Mouse (Mus musculus) MEL (cell line): ENCODE measurements at regions not wholly inside any gene's neighbourhood (a gene's known extent, or its start where the extent isn't known, plus 50 kb on each side); places are given as distances from the start of the nearest gene placed in this dataset.

Experiments
- DNase-seq: peaks from one replicate; pipeline ENCODE4 v3.0.0; 2011; ENCODE audit warnings: low read depth, low spot score
- H3K27ac ChIP-seq: 2 replicates; pipeline ENCODE4 v1.5.1; 2012; ENCODE audit warnings: low read depth, mild to moderate bottlenecking, control low read depth, low read length, moderate library complexity; ENCODE audit not compliant: control insufficient read depth
- H3K27me3 ChIP-seq, 2 experiments: fragments of 150-350 bp in 1 of 2; sonication (generic) in 1 of 2; 2 replicates each; pipeline ENCODE4 v1.6.1; 2012; ENCODE audit warnings: low read length in 2 of 2, mild to moderate bottlenecking in 2 of 2, improper control_type of control experiment in 1 of 2, moderate library complexity in 1 of 2; ENCODE audit not compliant: insufficient read depth in 2 of 2, control insufficient read depth in 1 of 2
- H3K36me3 ChIP-seq, 2 experiments: 2 replicates each; pipeline ENCODE4 v1.6.1; 2012 to 2014; ENCODE audit warnings: low read length in 2 of 2, improper control_type of control experiment in 1 of 2, inconsistent platforms in 1 of 2, mild to moderate bottlenecking in 1 of 2; ENCODE audit not compliant: insufficient read depth in 2 of 2, control insufficient read depth in 1 of 2
- H3K4me1 ChIP-seq, 2 experiments: fragments of 150-350 bp in 1 of 2; sonication (generic) in 1 of 2; 2 replicates each; pipeline ENCODE4 v1.6.1; 2012; ENCODE audit warnings: low read length in 2 of 2, improper control_type of control experiment in 1 of 2, mild to moderate bottlenecking in 1 of 2; ENCODE audit not compliant: insufficient read depth in 2 of 2, control insufficient read depth in 1 of 2
- H3K4me3 ChIP-seq, 2 experiments: fragments of 150-350 bp in 1 of 2; sonication (generic) in 1 of 2; 2 replicates each; pipeline ENCODE4 v1.5.1; 2012; ENCODE audit warnings: low read depth in 2 of 2, low read length in 2 of 2, mild to moderate bottlenecking in 2 of 2, moderate library complexity in 2 of 2, control low read depth in 1 of 2, improper control_type of control experiment in 1 of 2; ENCODE audit not compliant: control insufficient read depth in 1 of 2, insufficient read depth in 1 of 2
- H3K79me2 ChIP-seq: 2 replicates; pipeline ENCODE4 v1.6.1; 2012; ENCODE audit warnings: mild to moderate bottlenecking, low read length, moderate library complexity; ENCODE audit not compliant: control insufficient read depth, poor library complexity, insufficient read depth
- H3K9ac ChIP-seq: 2 replicates; pipeline ENCODE4 v1.6.1; 2012; ENCODE audit warnings: low read depth, mild to moderate bottlenecking, control low read depth, low read length, moderate library complexity; ENCODE audit not compliant: control insufficient read depth, poor library complexity, severe bottlenecking
- H3K9me3 ChIP-seq: fragments of 150-350 bp; sonication (generic); replicated peaks from 2 replicates; pipeline ENCODE4 v1.6.1; 2012; ENCODE audit warnings: mild to moderate bottlenecking, low read length, improper control_type of control experiment, moderate library complexity; ENCODE audit not compliant: insufficient read depth
- BHLHE40 ChIP-seq: IDR thresholded peaks from 2 replicates; pipeline ENCODE4 v1.6.1; 2012; ENCODE audit warnings: low read depth, mild to moderate bottlenecking, inconsistent platforms, low read length, improper control_type of control experiment, borderline replicate concordance
- CHD1 ChIP-seq: IDR thresholded peaks from 2 replicates; pipeline ENCODE4 v1.6.1; 2012; ENCODE audit warnings: low read depth, mild to moderate bottlenecking, inconsistent platforms, low read length, improper control_type of control experiment
- CHD2 ChIP-seq: IDR thresholded peaks from 2 replicates; pipeline ENCODE4 v1.6.1; 2011; ENCODE audit warnings: low read length, improper control_type of control experiment
- EP300 ChIP-seq, 2 experiments: IDR thresholded peaks; 2 replicates each; pipeline ENCODE4 v1.6.1; 2011; ENCODE audit warnings: improper control_type of control experiment in 2 of 2, low read length in 2 of 2, low read depth in 1 of 2, mild to moderate bottlenecking in 1 of 2
- ETS1 ChIP-seq: IDR thresholded peaks from 2 replicates; pipeline ENCODE4 v1.6.1; 2012; ENCODE audit warnings: low read depth, mild to moderate bottlenecking, inconsistent platforms, low read length, improper control_type of control experiment, moderate library complexity
- GABPA ChIP-seq: IDR thresholded peaks from 2 replicates; pipeline ENCODE4 v1.6.1; 2012; ENCODE audit warnings: low read depth, mild to moderate bottlenecking, inconsistent platforms, low read length, improper control_type of control experiment, moderate library complexity
- GATA1 ChIP-seq: IDR thresholded peaks from 2 replicates; pipeline ENCODE4 v1.6.1; 2011; ENCODE audit warnings: low read depth, low read length, improper control_type of control experiment
- HCFC1 ChIP-seq: IDR thresholded peaks from 2 replicates; pipeline ENCODE4 v1.6.1; 2012; ENCODE audit warnings: low read depth, mild to moderate bottlenecking, inconsistent platforms, low read length, improper control_type of control experiment, moderate library complexity
- JUND ChIP-seq: IDR thresholded peaks from 2 replicates; pipeline ENCODE4 v1.6.1; 2011; ENCODE audit warnings: low read depth, mild to moderate bottlenecking, improper control_type of control experiment, low read length
- MAFK ChIP-seq: IDR thresholded peaks from 2 replicates; pipeline ENCODE4 v1.6.1; 2011; ENCODE audit warnings: low read depth, mild to moderate bottlenecking, low read length, improper control_type of control experiment, borderline replicate concordance
- MAX ChIP-seq: IDR thresholded peaks from 2 replicates; pipeline ENCODE4 v1.6.1; 2011; ENCODE audit warnings: low read length, improper control_type of control experiment
- MAZ ChIP-seq: IDR thresholded peaks from 2 replicates; pipeline ENCODE4 v1.6.1; 2012; ENCODE audit warnings: low read depth, mild to moderate bottlenecking, inconsistent platforms, low read length, improper control_type of control experiment
- MEF2A ChIP-seq: IDR thresholded peaks from 2 replicates; pipeline ENCODE4 v1.6.1; 2014; ENCODE audit warnings: low read depth, mild to moderate bottlenecking, inconsistent platforms, low read length, improper control_type of control experiment; ENCODE audit not compliant: poor library complexity, insufficient replicate concordance, severe bottlenecking; ENCODE audit errors: extremely low read depth
- NELFE ChIP-seq: IDR thresholded peaks from 2 replicates; pipeline ENCODE4 v1.6.1; 2011; ENCODE audit warnings: low read depth, low read length, improper control_type of control experiment
- NRF1 ChIP-seq: IDR thresholded peaks from 2 replicates; pipeline ENCODE4 v1.6.1; 2014; ENCODE audit warnings: low read depth, mild to moderate bottlenecking, inconsistent platforms, low read length, improper control_type of control experiment, moderate library complexity; ENCODE audit not compliant: poor library complexity, insufficient read depth, severe bottlenecking
- POLR2A ChIP-seq, 2 experiments: IDR thresholded peaks; 2 replicates each; pipeline ENCODE4 v1.6.1; 2011 to 2012; ENCODE audit warnings: low read length in 2 of 2, mild to moderate bottlenecking in 2 of 2, control low read depth in 1 of 2, improper control_type of control experiment in 1 of 2, low read depth in 1 of 2, moderate library complexity in 1 of 2; ENCODE audit not compliant: control insufficient read depth in 1 of 2, insufficient read depth in 1 of 2, poor library complexity in 1 of 2
- POLR2AphosphoS2 ChIP-seq: IDR thresholded peaks from 2 replicates; pipeline ENCODE4 v1.6.1; 2011; ENCODE audit warnings: low read length, improper control_type of control experiment
- POLR2AphosphoS5 ChIP-seq: IDR thresholded peaks from 2 replicates; pipeline ENCODE4 v1.6.1; 2012; ENCODE audit warnings: low read depth, borderline replicate concordance, mild to moderate bottlenecking, inconsistent platforms, low read length, moderate library complexity, mixed read lengths
- RAD21 ChIP-seq: IDR thresholded peaks from 2 replicates; pipeline ENCODE4 v1.6.1; 2011; ENCODE audit warnings: mild to moderate bottlenecking, low read depth, low read length, improper control_type of control experiment
- TAL1 ChIP-seq: IDR thresholded peaks from 2 replicates; pipeline ENCODE4 v1.6.1; 2012; ENCODE audit warnings: mild to moderate bottlenecking, inconsistent platforms, low read length, moderate library complexity, mixed read lengths
- TBP ChIP-seq: IDR thresholded peaks from 2 replicates; pipeline ENCODE4 v1.8.0; 2011; ENCODE audit warnings: low read depth, low read length, improper control_type of control experiment
- TCF12 ChIP-seq: IDR thresholded peaks from 2 replicates; pipeline ENCODE4 v1.6.1; 2014; ENCODE audit warnings: low read depth, mild to moderate bottlenecking, inconsistent platforms, low read length, improper control_type of control experiment, moderate library complexity
- USF1 ChIP-seq: IDR thresholded peaks from 2 replicates; pipeline ENCODE4 v1.6.1; 2014; ENCODE audit warnings: low read depth, mild to moderate bottlenecking, inconsistent platforms, low read length, improper control_type of control experiment, moderate library complexity
- USF2 ChIP-seq, 2 experiments: IDR thresholded peaks; 2 replicates each; pipeline ENCODE4 v1.6.1; 2011 to 2012; ENCODE audit warnings: improper control_type of control experiment in 2 of 2, low read length in 2 of 2, borderline replicate concordance in 1 of 2, inconsistent platforms in 1 of 2, low read depth in 1 of 2, mild to moderate bottlenecking in 1 of 2; ENCODE audit not compliant: insufficient read depth in 1 of 2
- ZC3H11A ChIP-seq: IDR thresholded peaks from 2 replicates; pipeline ENCODE4 v1.6.1; 2012; ENCODE audit warnings: low read depth, mild to moderate bottlenecking, inconsistent platforms, low read length, improper control_type of control experiment
- ZKSCAN1 ChIP-seq: IDR thresholded peaks from 2 replicates; pipeline ENCODE4 v1.6.1; 2012; ENCODE audit warnings: low read depth, mild to moderate bottlenecking, inconsistent platforms, low read length, improper control_type of control experiment, moderate library complexity
- ZMIZ1 ChIP-seq: IDR thresholded peaks from 2 replicates; pipeline ENCODE4 v1.6.1; 2012; ENCODE audit warnings: low read depth, mild to moderate bottlenecking, inconsistent platforms, low read length, improper control_type of control experiment, moderate library complexity
- ZNF384 ChIP-seq: IDR thresholded peaks from 2 replicates; pipeline ENCODE4 v1.6.1; 2012; ENCODE audit warnings: low read depth, mild to moderate bottlenecking, inconsistent platforms, low read length, improper control_type of control experiment

DNA sequence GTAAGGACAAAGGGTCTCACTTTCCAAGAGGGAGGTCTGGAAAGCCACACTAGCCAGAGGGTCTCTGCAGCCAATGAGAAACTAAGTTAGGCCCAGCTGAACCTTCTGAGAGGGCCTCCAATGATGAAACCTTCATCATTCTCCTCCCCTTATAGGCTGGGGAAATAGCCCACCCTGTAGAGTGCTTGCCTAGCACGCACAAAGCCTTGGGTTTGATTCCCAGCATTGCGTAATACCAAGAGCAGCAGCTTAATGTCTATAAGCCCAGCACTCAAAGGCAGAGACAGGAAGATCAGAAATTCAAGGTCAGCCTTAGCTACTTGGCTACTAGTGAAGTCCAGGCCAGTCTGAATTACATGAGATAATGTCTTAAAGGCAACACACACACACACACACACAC is 63.8 kb downstream of the Vcpkmt start:
- H3K79me2 ChIP-seq: no peaks in the 10 kb centered on the region
- H3K4me3 ChIP-seq: no peak overlapping the region
- no peak overlapping the region for H3K9ac ChIP-seq
- no peaks in the 10 kb centered on the region; a peak in 1 of 4 replicates for H3K27me3 ChIP-seq
- no peak for TF ChIP-seq ETS1
- TF ChIP-seq TAL1: no peak
- no peak for TF ChIP-seq ZNF384
- TF ChIP-seq CHD2: no peak
- no peak for TF ChIP-seq USF1
- TF ChIP-seq NELFE: no peak
- TF ChIP-seq RAD21: no peak
- TF ChIP-seq CHD1: no peak
- TF ChIP-seq EP300 (IDR thresholded peaks at IDR 0.05; ENCODE audit: low read depth in 1 of 2, low read length in 2 of 2): no peak
- no peak for TF ChIP-seq GATA1
- TF ChIP-seq TBP: no peak
- no peak overlapping the region for H3K27ac ChIP-seq
- DNase-seq: no peak
- H3K36me3 ChIP-seq: peaks cover 0 to 9% of the 10 kb centered on the region in 2 experiments; a peak in 2 of 4 replicates
- H3K9me3 ChIP-seq: no peaks in the 10 kb centered on the region
- H3K4me1 ChIP-seq: peaks cover 5 to 18% of the 10 kb centered on the region in 2 experiments; a peak in 3 of 4 replicates

DNA sequence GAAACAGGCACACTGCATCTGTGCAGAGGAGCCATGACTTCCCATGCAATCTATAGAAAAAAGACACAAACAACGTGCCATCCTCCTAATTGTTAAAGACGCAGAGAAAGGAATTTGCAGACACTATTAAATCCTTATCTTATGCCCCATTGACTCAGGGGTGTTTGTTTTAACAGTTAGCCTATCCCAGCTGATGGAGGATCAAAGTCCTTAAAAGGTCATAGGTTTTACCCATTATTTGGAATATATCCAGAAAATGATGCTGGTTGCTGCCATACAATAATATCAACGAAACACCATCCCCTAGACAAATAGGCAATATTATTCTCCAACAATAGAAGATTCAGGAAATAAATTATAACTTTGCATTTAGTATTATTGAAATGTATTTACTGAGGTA is 65.2 kb downstream of the Vcpkmt start:
- TF ChIP-seq POLR2AphosphoS2 (no peak), NRF1 (no peak), MAX (no peak), USF1 (no peak), GABPA (no peak), ZMIZ1 (no peak), POLR2AphosphoS5 (no peak), MEF2A (no peak), ZC3H11A (no peak), MAZ (no peak), HCFC1 (no peak), POLR2A (IDR thresholded peaks at IDR 0.05; ENCODE audit: control insufficient read depth in 1 of 2, insufficient read depth in 1 of 2, low read depth in 1 of 2, low read length in 2 of 2, poor library complexity in 1 of 2) (no peak), TBP (no peak), USF2 (IDR thresholded peaks at IDR 0.05; ENCODE audit: borderline replicate concordance in 1 of 2, insufficient read depth in 1 of 2, low read depth in 1 of 2, low read length in 2 of 2) (no peak), JUND (no peak), MAFK (no peak), TCF12 (no peak), BHLHE40 (no peak), ZKSCAN1 (no peak), GATA1 (no peak)
- no peaks in the 10 kb centered on the region for H3K9me3 ChIP-seq
- H3K27me3 ChIP-seq: no peaks in the 10 kb centered on the region; a peak in 1 of 4 replicates
- H3K4me3 ChIP-seq: no peak overlapping the region
- peaks cover 9 to 21% of the 10 kb centered on the region in 2 experiments; a peak in 3 of 4 replicates for H3K4me1 ChIP-seq
- H3K9ac ChIP-seq: no peak overlapping the region
- no peaks in the 10 kb centered on the region for H3K79me2 ChIP-seq
- no peak for DNase-seq
- no peak overlapping the region for H3K27ac ChIP-seq
- H3K36me3 ChIP-seq: peaks cover 0 to 9% of the 10 kb centered on the region in 2 experiments; a peak in 2 of 4 replicates
